Mouse (Mus musculus): ENCODE measurements at regions not wholly inside any gene's neighbourhood (a gene's known extent, or its start where the extent isn't known, plus 50 kb on each side); places are given as distances from the start of the nearest gene placed in this dataset.
A peak's percentile ranks its signal among the peaks of the same experiment; 100 is the strongest.

- WGBS: 38% methylated on average over 9 of the region's 9 CpGs
- no peak overlapping the region for H3K4me2 ChIP-seq (ENCODE audit: low read depth, low read length, severe bottlenecking)
- no peak overlapping the region for H3K27ac ChIP-seq (ENCODE audit: low read depth, low read length)
- peaks cover 44% of the 10 kb centered on the region for H3K27me3 ChIP-seq (ENCODE audit: control insufficient read depth, insufficient read depth, low read length)
- ATAC-seq (replicated peaks; ENCODE audit: low FRiP score) (peak; percentile 46; the same call in 1 of the 2 replicates), DNase-seq (ENCODE audit: low spot score) (peak; percentile 53)
- no peak overlapping the region for H3K4me3 ChIP-seq (ENCODE audit: low read depth, low read length)
- H3K9ac ChIP-seq (ENCODE audit: low read length): no peak overlapping the region
- H3K9me3 ChIP-seq (ENCODE audit: control insufficient read depth, low read length): no peaks in the 10 kb centered on the region
- H3K4me1 ChIP-seq (replicated peaks; ENCODE audit: control insufficient read depth, insufficient read depth, low read length): peaks cover 2% of the 10 kb centered on the region; the same call in 1 of the 2 replicates
- H3K36me3 ChIP-seq (ENCODE audit: control insufficient read depth, insufficient read depth, low read length): no peaks in the 10 kb centered on the region
Measured at GRCm38 (mm10) chr12:99039497-99040322, 119.3 kb downstream of the Ttc8 start.

- peaks cover 31% of the 10 kb centered on the region for H3K27me3 ChIP-seq (ENCODE audit: control insufficient read depth, insufficient read depth, low read length)
- DNase-seq (ENCODE audit: low spot score): no peak
Measured at GRCm38 (mm10) chr12:99041606-99042005, 121.2 kb downstream of the Ttc8 start.

GRCm38 (mm10) chr12:99042918-99043862 lies 122.8 kb downstream of the Ttc8 start:
- Histone ChIP-seq H3K9ac (ENCODE audit: low read length) (no peak overlapping the region), H3K27ac (ENCODE audit: low read depth, low read length) (no peak overlapping the region), H3K9me3 (ENCODE audit: control insufficient read depth, low read length) (no peaks in the 10 kb centered on the region), H3K36me3 (ENCODE audit: control insufficient read depth, insufficient read depth, low read length) (no peaks in the 10 kb centered on the region), H3K4me1 (replicated peaks; ENCODE audit: control insufficient read depth, insufficient read depth, low read length) (peaks cover 2% of the 10 kb centered on the region; the same call in 1 of the 2 replicates), H3K27me3 (ENCODE audit: control insufficient read depth, insufficient read depth, low read length) (peaks cover 20% of the 10 kb centered on the region), H3K4me2 (ENCODE audit: low read depth, low read length, severe bottlenecking) (no peak overlapping the region), H3K4me3 (ENCODE audit: low read depth, low read length) (no peak overlapping the region)
- DNase-seq (ENCODE audit: low spot score) (no peak), ATAC-seq (replicated peaks; ENCODE audit: low FRiP score) (no peak)
- WGBS: 86% methylated on average over 16 of the region's 16 CpGs

More at GRCm38 (mm10) chr12:99041606-99042005, 121.2 kb downstream of the Ttc8 start:
- no peak overlapping the region for H3K9ac ChIP-seq (ENCODE audit: low read length)
- H3K36me3 ChIP-seq (ENCODE audit: control insufficient read depth, insufficient read depth, low read length): no peaks in the 10 kb centered on the region
- no peak overlapping the region for H3K27ac ChIP-seq (ENCODE audit: low read depth, low read length)
- H3K4me1 ChIP-seq (replicated peaks; ENCODE audit: control insufficient read depth, insufficient read depth, low read length): peaks cover 2% of the 10 kb centered on the region; the same call in 1 of the 2 replicates
- no peak for ATAC-seq (replicated peaks; ENCODE audit: low FRiP score)
- H3K9me3 ChIP-seq (ENCODE audit: control insufficient read depth, low read length): no peaks in the 10 kb centered on the region
- 51% methylated on average over 4 of the region's 4 CpGs for WGBS
- H3K4me2 ChIP-seq (ENCODE audit: low read depth, low read length, severe bottlenecking): no peak overlapping the region
- no peak overlapping the region for H3K4me3 ChIP-seq (ENCODE audit: low read depth, low read length)

- DNase-seq (ENCODE audit: low spot score) (no peak), ATAC-seq (replicated peaks; ENCODE audit: low FRiP score) (no peak)
- WGBS: 75% methylated on average over 5 of the region's 5 CpGs
- Histone ChIP-seq H3K4me3 (ENCODE audit: low read depth, low read length) (no peak overlapping the region), H3K4me1 (replicated peaks; ENCODE audit: control insufficient read depth, insufficient read depth, low read length) (peaks cover 2% of the 10 kb centered on the region; the same call in 1 of the 2 replicates), H3K27me3 (ENCODE audit: control insufficient read depth, insufficient read depth, low read length) (peaks cover 17% of the 10 kb centered on the region), H3K36me3 (ENCODE audit: control insufficient read depth, insufficient read depth, low read length) (no peaks in the 10 kb centered on the region), H3K9me3 (ENCODE audit: control insufficient read depth, low read length) (no peaks in the 10 kb centered on the region), H3K4me2 (ENCODE audit: low read depth, low read length, severe bottlenecking) (no peak overlapping the region), H3K9ac (ENCODE audit: low read length) (no peak overlapping the region), H3K27ac (ENCODE audit: low read depth, low read length) (no peak overlapping the region)
Measured at GRCm38 (mm10) chr12:99044477-99044876, 124.1 kb downstream of the Ttc8 start.

GRCm38 (mm10) chr12:99050426-99050825 lies 130.1 kb downstream of the Ttc8 start:
- ATAC-seq (replicated peaks; ENCODE audit: low FRiP score) (no peak), DNase-seq (ENCODE audit: low spot score) (no peak)
- Histone ChIP-seq H3K27ac (ENCODE audit: low read depth, low read length) (no peak overlapping the region), H3K9ac (ENCODE audit: low read length) (no peak overlapping the region), H3K9me3 (ENCODE audit: control insufficient read depth, low read length) (no peaks in the 10 kb centered on the region), H3K27me3 (ENCODE audit: control insufficient read depth, insufficient read depth, low read length) (no peaks in the 10 kb centered on the region), H3K4me1 (replicated peaks; ENCODE audit: control insufficient read depth, insufficient read depth, low read length) (no peaks in the 10 kb centered on the region), H3K4me3 (ENCODE audit: low read depth, low read length) (no peak overlapping the region), H3K4me2 (ENCODE audit: low read depth, low read length, severe bottlenecking) (no peak overlapping the region), H3K36me3 (ENCODE audit: control insufficient read depth, insufficient read depth, low read length) (no peaks in the 10 kb centered on the region)
- 84% methylated on average over 2 of the region's 2 CpGs for WGBS

- ATAC-seq (replicated peaks; ENCODE audit: low FRiP score): no peak
- H3K4me3 ChIP-seq (ENCODE audit: low read depth, low read length): no peak overlapping the region
- no peak overlapping the region for H3K4me2 ChIP-seq (ENCODE audit: low read depth, low read length, severe bottlenecking)
- H3K27ac ChIP-seq (ENCODE audit: low read depth, low read length): no peak overlapping the region
- 91% methylated on average over 7 of the region's 7 CpGs for whole genome bisulfite sequencing
- no peak overlapping the region for H3K9ac ChIP-seq (ENCODE audit: low read length)
- no peak for DNase-seq (ENCODE audit: low spot score)
- no peaks in the 10 kb centered on the region for H3K27me3 ChIP-seq (ENCODE audit: control insufficient read depth, insufficient read depth, low read length)
- no peaks in the 10 kb centered on the region for H3K4me1 ChIP-seq (replicated peaks; ENCODE audit: control insufficient read depth, insufficient read depth, low read length)
- no peaks in the 10 kb centered on the region for H3K36me3 ChIP-seq (ENCODE audit: control insufficient read depth, insufficient read depth, low read length)
- H3K9me3 ChIP-seq (ENCODE audit: control insufficient read depth, low read length): no peaks in the 10 kb centered on the region
Measured at GRCm38 (mm10) chr12:99052599-99052998, 132.2 kb downstream of the Ttc8 start.

GRCm38 (mm10) chr12:99057521-99057920 lies 137.1 kb downstream of the Ttc8 start:
- Histone ChIP-seq H3K36me3 (ENCODE audit: control insufficient read depth, insufficient read depth, low read length) (no peaks in the 10 kb centered on the region), H3K4me3 (ENCODE audit: low read depth, low read length) (no peak overlapping the region), H3K27me3 (ENCODE audit: control insufficient read depth, insufficient read depth, low read length) (no peaks in the 10 kb centered on the region), H3K9me3 (ENCODE audit: control insufficient read depth, low read length) (no peaks in the 10 kb centered on the region), H3K9ac (ENCODE audit: low read length) (no peak overlapping the region), H3K27ac (ENCODE audit: low read depth, low read length) (no peak overlapping the region), H3K4me2 (ENCODE audit: low read depth, low read length, severe bottlenecking) (no peak overlapping the region), H3K4me1 (replicated peaks; ENCODE audit: control insufficient read depth, insufficient read depth, low read length) (no peaks in the 10 kb centered on the region)
- DNase-seq (ENCODE audit: low spot score) (no peak), ATAC-seq (replicated peaks; ENCODE audit: low FRiP score) (no peak)
- 87% methylated on average over 2 of the region's 2 CpGs for WGBS

- no peaks in the 10 kb centered on the region for H3K27me3 ChIP-seq (ENCODE audit: control insufficient read depth, insufficient read depth, low read length)
- no peaks in the 10 kb centered on the region for H3K9me3 ChIP-seq (ENCODE audit: control insufficient read depth, low read length)
- H3K36me3 ChIP-seq (ENCODE audit: control insufficient read depth, insufficient read depth, low read length): no peaks in the 10 kb centered on the region
- no peaks in the 10 kb centered on the region for H3K4me1 ChIP-seq (replicated peaks; ENCODE audit: control insufficient read depth, insufficient read depth, low read length)
- DNase-seq (ENCODE audit: low spot score) (no peak), ATAC-seq (replicated peaks; ENCODE audit: low FRiP score) (no peak)
- no peak overlapping the region for H3K4me3 ChIP-seq (ENCODE audit: low read depth, low read length)
- no peak overlapping the region for H3K9ac ChIP-seq (ENCODE audit: low read length)
- 72% methylated on average over 2 of the region's 2 CpGs for WGBS
- no peak overlapping the region for H3K27ac ChIP-seq (ENCODE audit: low read depth, low read length)
- H3K4me2 ChIP-seq (ENCODE audit: low read depth, low read length, severe bottlenecking): no peak overlapping the region
Measured at GRCm38 (mm10) chr12:99058916-99059315, 138.5 kb downstream of the Ttc8 start.
